Mouse (Mus musculus): ENCODE data around the gene Fbxo28.
A peak's percentile ranks its signal among the peaks of the same experiment; 100 is the strongest.

Fbxo28 gene

DNA sequence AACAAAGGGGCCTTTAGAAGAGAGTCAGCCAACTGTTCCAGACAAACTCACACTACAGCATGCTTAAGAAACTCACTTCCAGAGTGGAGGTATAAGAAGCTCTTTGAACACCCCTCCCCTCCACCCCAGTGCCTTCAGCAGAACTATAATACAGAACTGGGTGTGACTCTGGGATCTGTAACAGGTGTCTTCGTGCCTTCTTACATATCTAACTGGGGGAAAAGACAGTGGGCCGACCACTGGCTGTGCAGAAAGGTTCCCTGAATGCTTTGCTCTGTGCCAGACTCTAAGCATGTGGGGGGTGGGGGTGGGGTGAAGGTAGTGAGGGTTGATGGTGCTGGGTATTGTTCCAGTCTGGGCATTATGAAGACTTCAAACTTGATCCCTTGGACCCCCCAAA is 52.8 kb downstream of the Fbxo28 start:
- DNase-seq (ENCODE audit: low spot score in 2 of 2), result no peak

DNA sequence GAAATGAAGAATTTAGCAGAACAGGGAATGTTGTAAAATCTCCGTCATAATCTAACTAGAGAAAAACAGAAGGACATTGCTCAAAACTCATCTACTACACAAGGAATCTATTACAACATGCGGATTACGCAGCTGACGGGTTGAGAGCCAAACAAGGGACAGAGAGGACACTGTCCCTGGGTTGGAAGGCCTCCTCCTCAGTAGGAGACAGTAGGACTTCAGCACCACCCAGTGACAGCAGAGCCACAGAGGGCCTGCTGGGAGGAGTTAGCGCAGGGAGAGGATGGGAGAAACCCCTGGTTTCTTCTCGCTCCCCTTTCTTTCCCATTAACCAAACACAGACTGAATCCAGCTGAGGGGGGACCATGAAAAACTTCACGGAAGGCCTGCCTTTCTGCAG is 53.6 kb downstream of the Fbxo28 start:
- DNase-seq (ENCODE audit: low spot score in 2 of 2), result no peak

DNA sequence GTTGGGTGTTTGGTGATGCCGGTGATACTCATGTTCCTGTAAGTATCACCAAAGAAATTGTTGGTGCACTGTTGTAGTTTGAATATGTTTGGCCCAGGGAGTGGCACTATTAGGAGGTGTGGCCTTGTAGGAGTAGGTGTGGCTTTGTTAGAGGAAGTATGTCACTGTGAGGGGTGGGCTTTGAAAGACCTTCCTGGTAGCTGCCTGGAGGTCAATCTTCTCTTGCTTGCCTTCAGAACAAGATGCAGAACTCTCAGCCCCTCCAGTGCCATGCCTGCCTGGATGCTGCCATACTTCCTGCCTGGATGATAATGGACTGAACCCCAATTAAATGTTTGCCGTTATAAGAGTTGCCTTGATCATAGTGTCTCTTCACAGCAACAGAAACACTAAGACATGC is 56.6 kb downstream of the Fbxo28 start:
- DNase-seq (ENCODE audit: low spot score in 2 of 2), result no peak

GRCm38 (mm10) chr1:182283231-182283630 is 58.2 kb downstream of the Fbxo28 start:
- DNase-seq (ENCODE audit: low spot score in 2 of 2), result no peak

- peak; percentile 92 to 99 for DNase-seq (ENCODE audit: low spot score in 2 of 2)
Observed at GRCm38 (mm10) chr1:182282091-182283075, 59.0 kb downstream of the Fbxo28 start, which contains the start of gene Degs1. Gene Degs1, minus strand, starts transcription at chr1:182282804.

DNA sequence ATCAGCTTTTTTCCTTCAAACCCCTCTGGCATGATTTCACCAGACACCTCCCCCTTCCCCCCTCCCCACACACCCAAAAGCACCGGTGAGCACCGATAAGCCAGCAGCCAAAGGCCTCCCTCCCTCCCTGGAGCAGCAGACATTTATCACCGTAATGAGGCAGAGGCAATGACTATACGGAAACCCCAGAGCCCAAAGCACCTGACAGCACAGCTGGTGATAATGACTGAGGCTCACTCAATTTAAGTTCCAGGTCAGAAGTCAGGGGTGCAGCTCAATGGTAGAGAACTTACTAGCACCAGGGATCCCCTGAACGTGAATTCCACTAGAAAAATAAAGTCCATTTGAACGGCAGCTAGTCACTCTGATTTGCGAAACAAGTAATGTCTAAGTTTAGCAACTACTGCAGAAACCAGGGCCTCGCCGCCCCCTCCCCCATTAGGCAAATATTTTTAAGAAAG is 60.1 kb downstream of the Fbxo28 start:
- no peak for DNase-seq (ENCODE audit: low spot score in 2 of 2)

GRCm38 (mm10) chr1:182280577-182280976 is 60.9 kb downstream of the Fbxo28 start:
- DNase-seq (ENCODE audit: low spot score in 2 of 2), result no peak

- no peak for DNase-seq (ENCODE audit: low spot score in 2 of 2)
Observed at GRCm38 (mm10) chr1:182280046-182280445, 61.4 kb downstream of the Fbxo28 start.

GRCm38 (mm10) chr1:182279436-182279835 is 62.0 kb downstream of the Fbxo28 start:
- DNase-seq (ENCODE audit: low spot score in 2 of 2), result no peak

DNA sequence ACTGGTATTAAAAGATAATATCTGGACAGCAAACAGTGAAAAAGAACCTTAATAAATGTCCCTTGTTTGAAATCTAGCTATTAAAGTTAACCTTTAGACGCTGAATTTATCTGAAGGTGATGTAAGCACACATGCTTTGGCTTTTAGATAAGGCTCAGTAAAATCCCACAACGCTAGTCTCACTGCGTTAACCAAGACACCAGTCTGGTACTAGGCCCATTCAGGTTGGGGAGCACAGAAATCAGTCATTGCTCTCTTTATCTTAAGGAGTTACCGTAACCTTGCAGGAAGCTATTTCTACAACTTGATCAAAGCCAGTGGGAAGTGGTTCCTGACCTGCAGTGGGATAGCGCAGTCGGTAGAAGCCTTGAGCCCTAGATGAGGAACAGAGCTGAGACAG is 66.3 kb downstream of the Fbxo28 start:
- DNase-seq (ENCODE audit: low spot score in 2 of 2), result no peak

- no peak for DNase-seq (ENCODE audit: low spot score in 2 of 2)
Observed at GRCm38 (mm10) chr1:182271632-182272031, 69.8 kb downstream of the Fbxo28 start.

GRCm38 (mm10) chr1:182271130-182271529 is 70.3 kb downstream of the Fbxo28 start:
- no peak for DNase-seq (ENCODE audit: low spot score in 2 of 2)

DNA sequence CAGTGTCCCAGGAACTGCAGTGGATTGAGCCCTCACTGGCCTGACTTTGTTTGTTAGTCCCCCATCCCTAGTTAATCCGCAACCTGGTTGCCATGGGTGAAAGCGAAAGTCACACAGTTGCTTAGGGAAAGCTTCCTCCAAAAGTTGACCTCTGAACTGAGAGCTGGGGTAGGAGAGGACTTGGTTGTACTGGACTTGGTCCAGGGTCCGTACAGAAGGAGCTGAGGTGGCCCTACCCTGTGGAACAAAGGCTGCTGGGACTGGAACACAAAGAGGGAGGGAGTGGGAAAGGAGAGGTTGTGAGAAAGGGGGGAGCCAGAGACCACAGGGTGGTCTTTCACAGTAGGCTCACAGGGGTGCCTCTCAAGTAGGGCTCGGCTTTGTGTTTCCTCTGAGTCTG is 73.1 kb downstream of the Fbxo28 start:
- DNase-seq (ENCODE audit: low spot score in 2 of 2), result no peak

GRCm38 (mm10) chr1:182266028-182266525 is 75.4 kb downstream of the Fbxo28 start:
- no peak for DNase-seq (ENCODE audit: low spot score in 2 of 2)
